Mouse (Mus musculus) heart, adult 2 months (tissue): ENCODE results near the gene Pdia2. TPM values are rescaled to one million over a fixed set of nuclear protein-coding genes. Genes with fewer than 3 reads are reported as not detected.
"Not testable (repeated sequence)": the region's sequence is repeated elsewhere in the genome, so short reads cannot be mapped to it uniquely, and the experiment has no call there.

Source experiments
- DNase-seq, 2 experiments: peaks; one replicate each; pipeline ENCODE4 v3.0.0; 2021
- H3K27ac ChIP-seq: fragments of 200-600 bp; 2 replicates; pipeline ENCODE4 v1.8.1; 2022
- H3K27me3 ChIP-seq: fragments of 200-500 bp; 2 replicates; pipeline ENCODE4 v1.6.1; 2012; ENCODE audit warnings: mild to moderate bottlenecking, low read length, inconsistent platforms, mixed read lengths; ENCODE audit not compliant: control insufficient read depth, insufficient read depth
- H3K36me3 ChIP-seq: fragments of 200-500 bp; 2 replicates; pipeline ENCODE4 v1.6.1; 2012; ENCODE audit warnings: low read length, inconsistent platforms; ENCODE audit not compliant: control insufficient read depth, insufficient read depth
- H3K4me1 ChIP-seq: fragments of 200-500 bp; 2 replicates; pipeline ENCODE4 v1.6.1; 2011; ENCODE audit warnings: low read length; ENCODE audit not compliant: control insufficient read depth, insufficient read depth
- H3K4me3 ChIP-seq: fragments of 200-600 bp; 2 replicates; pipeline ENCODE4 v1.8.1; 2022
- H3K79me2 ChIP-seq: fragments of 200-500 bp; replicated peaks from 2 replicates; pipeline ENCODE4 v1.6.1; 2012; ENCODE audit warnings: mild to moderate bottlenecking, inconsistent platforms, low read length, moderate library complexity, mixed read lengths; ENCODE audit not compliant: control insufficient read depth, insufficient read depth
- H3K9ac ChIP-seq: fragments of 200-500 bp; 2 replicates; pipeline ENCODE4 v1.6.1; 2012; ENCODE audit warnings: low read depth, mild to moderate bottlenecking, control low read depth, inconsistent platforms, low read length, mixed read lengths
- CTCF ChIP-seq: fragments of 200-600 bp; IDR thresholded peaks from 2 replicates; pipeline ENCODE4 v1.8.1; 2022; ENCODE audit warnings: antibody characterized with exemption, mild to moderate bottlenecking, moderate library complexity
- EP300 ChIP-seq: fragments of 200-500 bp; IDR thresholded peaks from 2 replicates; pipeline ENCODE4 v1.6.1; 2011; ENCODE audit warnings: low read depth, low read length, control low read depth; ENCODE audit not compliant: insufficient read depth
- POLR2A ChIP-seq: fragments of 200-500 bp; IDR thresholded peaks from 2 replicates; pipeline ENCODE4 v1.6.1; 2011; ENCODE audit warnings: mild to moderate bottlenecking, low read depth, low read length, control low read depth; ENCODE audit not compliant: insufficient read depth
- WGBS: fragments of 180-500 bp; shearing (Covaris S2); methylation state at CpG from one replicate; pipeline ENCODE4 v1.1.7; 2018; 5-methylcytosine and 5-hydroxymethylcytosine counted together
- intact Hi-C: fragments of 180-260 bp; cut with DNase I; formaldehyde crosslinking; loops from one replicate; pipeline ENCODE4 v1.15.1; 2025
- polyA plus RNA-seq: library from polyadenylated mRNA; depleted of rRNA; stranded (reverse); fragments of >200 nt; gene quantifications from 2 replicates; pipeline ENCODE4 v1.2.3, GENCODE M21; 2012
- total RNA-seq, 2 experiments: library from RNA; stranded (reverse); gene quantifications; 2 replicates each; pipeline ENCODE4 v1.2.3; 2021

Pdia2 gene
- total and polyA plus RNA-seq, 3 experiments, result not detected

- TF ChIP-seq EP300 (no peak), POLR2A (no peak), CTCF (no peak)
- Histone ChIP-seq H3K9ac (no peak overlapping the region), H3K36me3 (no peaks in the 10 kb centered on the region; the same call in 1 of the 2 replicates), H3K27me3 (no peaks in the 10 kb centered on the region), H3K4me1 (no peaks in the 10 kb centered on the region), H3K4me3 (no peak overlapping the region), H3K79me2 (no peaks in the 10 kb centered on the region; the same call in 1 of the 2 replicates), H3K27ac (no peak overlapping the region)
- no peak for DNase-seq
- intact Hi-C loops, result no loop called here
- 94% methylated on average over 3 of the region's 3 CpGs for WGBS
These were observed 17.7 kb downstream of the Pdia2 start for GRCm38 (mm10) chr17:26181179-26181578.

GRCm38 (mm10) chr17:26178611-26179010 is 20.3 kb downstream of the Pdia2 start:
- Histone ChIP-seq H3K4me1 (no peaks in the 10 kb centered on the region), H3K27ac (no peak overlapping the region), H3K36me3 (no peaks in the 10 kb centered on the region; the same call in 1 of the 2 replicates), H3K79me2 (no peaks in the 10 kb centered on the region; the same call in 1 of the 2 replicates), H3K9ac (no peak overlapping the region), H3K4me3 (no peak overlapping the region), H3K27me3 (no peaks in the 10 kb centered on the region)
- intact Hi-C loops, result no loop called here
- TF ChIP-seq POLR2A, result no peak
- TF ChIP-seq CTCF, result no peak
- TF ChIP-seq EP300, result no peak
- no peak for DNase-seq

- H3K79me2 ChIP-seq, H3K4me1 ChIP-seq, DNase-seq, H3K27me3 ChIP-seq, intact Hi-C loops, H3K9ac ChIP-seq, H3K4me3 ChIP-seq, H3K36me3 ChIP-seq, H3K27ac ChIP-seq: not testable (repeated sequence)
- TF ChIP-seq CTCF, result peak; percentile 35
- 87% methylated on average over 2 of the region's 2 CpGs for WGBS
These were observed 23.6 kb downstream of the Pdia2 start for GRCm38 (mm10) chr17:26175248-26175647.

- peaks cover 6% of the 10 kb centered on the region; the same call in 1 of the 2 replicates for H3K36me3 ChIP-seq
- DNase-seq, result peak in 1 of 2 experiments; percentile 22
- intact Hi-C loops, result no loop called here
- no peak overlapping the region for H3K27ac ChIP-seq
- peaks cover 6% of the 10 kb centered on the region for H3K79me2 ChIP-seq
- no peaks in the 10 kb centered on the region for H3K27me3 ChIP-seq
- peaks cover 2% of the 10 kb centered on the region for H3K4me1 ChIP-seq
- no peak overlapping the region for H3K4me3 ChIP-seq
- H3K9ac ChIP-seq, result no peak overlapping the region
- TF ChIP-seq CTCF (no peak), POLR2A (no peak), EP300 (no peak)
- WGBS, result 78% methylated on average over 2 of the region's 2 CpGs
These were observed 30.8 kb downstream of the Pdia2 start for GRCm38 (mm10) chr17:26168039-26168438.

GRCm38 (mm10) chr17:26162736-26163135 is 36.2 kb downstream of the Pdia2 start:
- TF ChIP-seq EP300 (no peak), POLR2A (no peak)
- H3K27ac ChIP-seq, result peak overlapping the region; percentile 37; the same call in 1 of the 2 replicates
- H3K4me3 ChIP-seq, result no peak overlapping the region
- peaks cover 11% of the 10 kb centered on the region for H3K36me3 ChIP-seq
- H3K4me1 ChIP-seq, result no peaks in the 10 kb centered on the region
- DNase-seq, result no peak
- no peak overlapping the region for H3K9ac ChIP-seq
- 56% methylated on average over 1 of the region's 1 CpGs for WGBS
- peaks cover 2% of the 10 kb centered on the region for H3K79me2 ChIP-seq
- no peaks in the 10 kb centered on the region for H3K27me3 ChIP-seq
- intact Hi-C loops, result no loop called here

- H3K36me3 ChIP-seq, result no peaks in the 10 kb centered on the region; the same call in 1 of the 2 replicates
- no peak for TF ChIP-seq POLR2A
- no peak for TF ChIP-seq EP300
- TF ChIP-seq CTCF, result no peak
- H3K4me1 ChIP-seq, result no peaks in the 10 kb centered on the region; the same call in 1 of the 2 replicates
- 93% methylated on average over 2 of the region's 2 CpGs for WGBS
- intact Hi-C loops, result no loop called here
- peaks cover 9% of the 10 kb centered on the region for H3K79me2 ChIP-seq
- DNase-seq, result no peak
- no peak overlapping the region for H3K4me3 ChIP-seq
- H3K27me3 ChIP-seq, result no peaks in the 10 kb centered on the region
- H3K9ac ChIP-seq, result no peak overlapping the region
- H3K27ac ChIP-seq, result no peak overlapping the region
These were observed 46.8 kb downstream of the Pdia2 start for GRCm38 (mm10) chr17:26151886-26152630.
